Mouse (Mus musculus) testis, adult 2 months (tissue): ENCODE measurements around the gene Mill1.

Source experiments
- CTCF ChIP-seq: fragments of 200-500 bp; IDR thresholded peaks from 2 replicates; pipeline ENCODE4 v1.5.1; 2012; ENCODE audit warnings: low read depth, mild to moderate bottlenecking, inconsistent platforms, low read length, moderate library complexity; ENCODE audit not compliant: control insufficient read depth, insufficient read depth, insufficient replicate concordance
- POLR2A ChIP-seq: fragments of 200-500 bp; IDR thresholded peaks from 2 replicates; pipeline ENCODE4 v1.6.1; 2012; ENCODE audit warnings: low read depth, mild to moderate bottlenecking, inconsistent platforms, low read length, moderate library complexity; ENCODE audit not compliant: control insufficient read depth

DNA sequence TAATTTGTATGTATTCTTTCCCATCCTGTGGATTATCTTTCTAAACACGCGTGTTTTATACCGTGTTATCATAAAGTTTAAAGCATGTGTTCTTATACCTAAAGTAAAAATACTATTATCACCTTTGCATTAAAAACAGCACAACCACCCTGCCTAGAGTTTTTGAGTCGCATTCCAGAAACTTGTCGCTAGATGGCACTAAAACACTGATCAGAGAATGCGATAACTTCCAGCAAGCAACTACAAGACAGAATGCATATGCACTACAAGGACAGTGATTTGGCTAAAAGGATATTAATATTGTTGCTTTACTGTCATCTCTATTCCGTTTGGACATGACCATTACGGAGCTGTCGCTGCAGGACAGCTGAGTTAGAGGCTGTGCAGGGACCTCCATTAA is 34.2 kb upstream of the Mill1 start:
- TF ChIP-seq CTCF: no peak
- no peak for TF ChIP-seq POLR2A
